Mouse (Mus musculus) embryo, embryonic 11.5 days (tissue): ENCODE measurements around the gene Pkig.
A peak's percentile ranks its signal among the peaks of the same experiment; 100 is the strongest.
"Not testable (repeated sequence)": the region's sequence is repeated elsewhere in the genome, so short reads cannot be mapped to it uniquely, and the experiment has no call there.

Source experiments
- DNase-seq: peaks from one replicate; pipeline ENCODE4 v3.0.0-alpha.2; 2012; ENCODE audit warnings: low read depth, low spot score

Gene Pkig

DNA sequence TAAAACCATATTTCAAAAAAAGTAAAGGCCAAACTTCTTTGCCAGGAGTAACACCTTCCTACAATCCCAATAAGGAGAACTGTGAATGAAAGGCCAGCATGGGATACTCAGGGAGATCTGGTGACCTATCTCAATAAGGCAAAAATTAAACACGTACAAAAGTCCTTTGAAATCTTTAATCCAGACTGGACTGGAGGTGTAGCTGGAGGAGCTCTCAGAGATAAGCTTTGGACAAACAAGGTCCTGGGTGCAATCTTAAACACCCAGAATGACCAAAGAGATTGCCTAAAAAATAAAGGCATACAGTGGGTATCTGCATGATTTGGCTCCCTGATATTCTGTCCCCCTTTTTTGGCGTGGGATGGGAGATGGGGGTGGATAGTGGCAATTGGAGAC, 14.6 kb upstream of the Pkig start:
- no peak for DNase-seq

- no peak for DNase-seq
These were observed 14.1 kb upstream of the Pkig start for GRCm38 (mm10) chr2:163644047-163644446.

GRCm38 (mm10) chr2:163644575-163645385, 13.4 kb upstream of the Pkig start, which contains the start of gene Serinc3:
Gene Serinc3, minus strand, starts transcription at chr2:163645131.
- DNase-seq: peak; percentile 98

- no peak for DNase-seq
These were observed 12.3 kb upstream of the Pkig start for GRCm38 (mm10) chr2:163645700-163646460.

GRCm38 (mm10) chr2:163646461-163647080, 11.6 kb upstream of the Pkig start:
- no peak for DNase-seq

GRCm38 (mm10) chr2:163655699-163656098, 2.5 kb upstream of the Pkig start:
- DNase-seq: not testable (repeated sequence)

DNA sequence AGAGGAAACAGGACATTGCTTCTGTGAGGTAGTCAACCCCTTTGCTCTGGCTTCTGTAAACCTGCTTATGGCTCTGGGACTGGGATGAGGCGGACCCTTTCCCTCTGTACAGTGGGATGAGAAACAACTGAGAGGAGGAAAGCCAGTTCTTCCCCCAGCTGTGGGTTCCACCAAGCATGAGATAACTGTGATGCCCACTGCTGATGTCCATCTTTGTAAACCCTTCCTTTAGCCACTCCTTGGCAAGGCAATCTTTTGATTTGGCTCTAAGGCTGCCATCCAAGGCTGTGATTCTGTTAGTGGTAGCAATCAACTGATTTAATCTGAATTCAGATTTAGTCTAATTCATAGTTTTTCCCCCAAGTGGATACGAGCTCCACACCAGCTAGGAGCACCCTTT, 700 bp upstream of the Pkig start:
- no peak for DNase-seq

- no peak for DNase-seq
These were observed 755 bp downstream of the Pkig start for GRCm38 (mm10) chr2:163658941-163659340.

DNA sequence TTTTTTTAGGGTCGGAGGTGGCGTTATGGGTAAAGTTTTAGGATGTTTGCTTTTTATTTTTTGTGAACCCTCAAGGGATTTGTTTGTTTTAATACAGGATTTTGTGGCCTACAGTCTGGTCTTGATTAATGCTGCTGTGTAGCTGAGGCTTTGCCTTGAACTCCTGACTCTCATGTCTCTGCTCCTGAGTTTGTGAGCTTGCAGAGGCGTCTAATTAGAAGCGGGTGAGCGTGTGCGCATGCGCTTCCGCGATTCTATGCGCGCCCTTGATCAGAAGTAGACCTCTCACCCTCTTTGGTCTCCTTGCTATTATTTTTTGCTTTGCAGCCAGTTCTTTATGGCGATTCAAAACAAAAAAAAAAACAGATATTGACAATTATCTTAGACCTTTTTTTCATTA, 1.2 kb downstream of the Pkig start:
- no peak for DNase-seq

DNA sequence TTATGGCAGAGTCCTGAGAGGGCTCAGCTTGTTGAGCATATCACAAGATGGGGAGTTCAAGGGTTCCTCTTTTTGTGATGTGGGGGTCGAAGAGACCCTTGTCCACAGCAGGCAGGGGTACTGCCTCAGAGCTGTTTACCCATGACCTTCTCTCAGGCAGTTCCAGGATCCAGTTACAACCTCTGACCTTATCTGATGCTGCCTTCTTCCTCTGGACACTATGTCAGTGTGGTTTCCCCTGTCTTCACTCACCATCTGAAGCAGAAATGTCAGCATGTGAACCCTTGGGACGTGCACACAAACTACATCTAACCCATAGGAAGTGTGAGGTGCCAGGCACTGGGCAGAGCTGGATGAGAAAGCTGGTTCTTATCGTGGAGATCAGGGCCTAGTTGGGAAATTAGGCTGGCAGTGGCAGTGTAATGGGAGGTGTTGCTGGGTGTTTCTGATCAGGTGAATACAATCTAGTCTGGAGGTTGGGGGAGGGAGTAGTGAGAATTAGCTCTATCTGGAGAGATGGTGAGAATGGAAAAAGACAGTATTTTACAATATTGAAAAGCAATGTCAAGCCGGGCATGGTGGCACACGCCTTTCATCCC, 2.0 kb downstream of the Pkig start:
- no peak for DNase-seq

DNA sequence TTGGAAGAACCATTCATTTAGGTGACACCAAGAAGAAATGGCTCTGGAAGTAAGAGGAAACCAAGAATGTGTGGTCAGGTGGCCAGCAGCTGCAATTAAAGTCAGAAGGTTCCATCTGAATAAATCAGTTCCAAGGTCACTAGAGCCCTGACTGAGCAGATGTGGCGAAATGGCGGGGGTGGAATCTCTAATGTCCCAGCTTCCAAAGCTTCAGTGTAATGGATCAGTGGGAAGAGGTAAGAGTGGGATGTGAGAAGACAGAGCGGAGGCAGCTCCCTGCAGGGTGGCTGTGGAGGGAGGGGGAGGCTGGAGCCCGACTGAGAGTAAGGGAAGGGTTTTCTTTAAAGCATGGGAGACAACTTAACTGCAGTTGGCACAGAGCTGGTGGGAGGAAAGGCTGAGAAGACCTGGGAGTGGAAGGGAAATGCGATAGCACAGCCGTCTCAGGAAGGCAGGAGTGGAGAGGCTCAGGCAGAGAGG, 3.2 kb downstream of the Pkig start:
- DNase-seq: no peak

GRCm38 (mm10) chr2:163662076-163662475, 3.9 kb downstream of the Pkig start:
- no peak for DNase-seq

DNA sequence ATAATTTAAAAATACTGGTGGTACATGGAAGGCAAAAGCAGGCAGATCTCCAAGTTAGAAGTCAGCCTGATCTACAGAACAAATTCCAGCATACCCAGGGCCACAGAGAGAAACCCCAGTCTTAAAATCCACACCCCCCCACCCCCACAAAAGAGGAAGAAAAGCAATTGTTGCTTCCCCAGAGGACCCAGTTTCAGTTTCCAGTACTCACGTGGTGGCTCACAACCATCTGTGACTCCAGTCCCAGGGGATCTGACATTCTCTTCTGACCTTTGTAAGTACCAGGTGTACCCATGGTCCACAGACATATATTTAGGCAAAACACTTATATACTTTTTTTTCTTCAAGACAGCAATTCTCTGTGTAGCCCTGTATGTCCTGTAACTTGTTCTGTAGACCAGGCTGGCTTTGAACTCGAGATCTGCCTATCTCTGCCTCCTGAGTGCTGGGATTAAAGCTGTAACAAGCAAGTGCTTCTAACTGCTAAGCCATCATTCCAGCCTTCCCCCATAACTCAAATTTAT, 4.6 kb downstream of the Pkig start:
- no peak for DNase-seq

DNA sequence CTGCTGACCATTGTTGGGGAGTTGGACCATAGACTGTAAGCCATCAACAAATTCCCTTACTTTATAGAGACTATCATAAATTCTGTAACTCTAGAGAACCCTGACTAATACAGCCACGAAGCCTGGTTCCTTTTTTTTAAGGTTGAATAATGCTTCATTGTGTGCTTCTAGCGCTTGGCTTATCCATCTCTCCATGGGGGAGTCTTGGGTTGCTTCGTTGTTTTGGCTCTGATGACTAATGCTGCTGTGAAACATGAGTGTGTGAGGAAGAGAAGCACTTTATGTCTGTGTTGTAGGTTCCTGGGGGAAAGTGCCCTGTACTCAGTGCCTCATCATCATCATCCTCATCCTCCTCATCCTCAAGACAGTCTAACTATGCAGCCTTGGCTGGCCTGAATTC, 5.7 kb downstream of the Pkig start:
- DNase-seq: no peak

DNA sequence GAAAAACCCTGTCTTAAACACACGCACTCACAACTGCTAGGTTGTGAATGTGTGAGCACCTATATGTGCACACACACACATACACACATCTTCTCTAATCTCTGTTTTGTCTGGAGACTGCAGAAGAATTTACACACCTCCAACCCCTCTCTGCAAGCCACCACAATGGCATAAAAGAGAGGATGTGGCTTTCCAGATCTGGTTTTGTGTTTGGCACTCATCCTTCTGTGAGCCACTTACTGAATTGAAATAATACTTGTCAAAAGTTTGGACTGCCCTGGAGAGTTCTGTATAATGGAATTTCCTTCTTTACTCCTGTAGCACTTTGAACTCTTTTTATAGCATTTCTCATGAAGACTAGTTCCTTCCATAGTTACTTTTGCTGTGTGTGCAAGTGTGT, 8.9 kb downstream of the Pkig start:
- no peak for DNase-seq

DNA sequence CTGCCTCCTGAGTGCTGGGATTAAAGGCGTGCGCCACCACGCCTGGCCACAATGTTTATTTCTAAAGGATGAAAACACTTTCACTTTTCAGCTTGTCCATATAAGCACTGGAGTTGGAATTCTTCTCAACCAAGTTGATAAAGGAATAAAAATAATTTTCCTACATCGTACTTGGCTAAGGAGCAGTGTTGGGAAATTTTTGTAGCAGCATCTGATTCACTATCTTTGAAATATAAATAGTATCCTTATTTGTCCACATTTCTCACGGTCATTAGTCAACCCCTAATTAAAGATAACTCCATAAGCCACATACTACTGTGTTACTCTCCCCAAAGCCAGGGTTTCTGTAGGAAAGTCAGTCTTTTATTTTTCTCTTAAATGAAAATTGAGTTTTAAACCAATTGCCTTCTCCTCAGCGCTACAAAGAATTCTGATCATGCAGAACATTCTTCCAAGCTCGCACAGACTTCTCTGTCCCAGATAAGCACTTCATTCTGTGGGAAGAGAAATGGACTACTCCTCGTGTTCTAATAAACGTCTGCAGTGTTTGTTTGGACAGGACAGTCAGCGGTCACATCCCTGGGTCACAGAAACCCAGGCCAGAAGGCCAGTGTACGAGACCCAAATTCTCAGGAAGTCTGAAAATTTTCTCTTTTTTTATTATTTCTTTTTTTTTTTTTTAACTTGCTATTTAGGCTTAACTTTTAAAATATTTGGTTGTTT, 12.8 kb downstream of the Pkig start:
- DNase-seq: no peak

DNA sequence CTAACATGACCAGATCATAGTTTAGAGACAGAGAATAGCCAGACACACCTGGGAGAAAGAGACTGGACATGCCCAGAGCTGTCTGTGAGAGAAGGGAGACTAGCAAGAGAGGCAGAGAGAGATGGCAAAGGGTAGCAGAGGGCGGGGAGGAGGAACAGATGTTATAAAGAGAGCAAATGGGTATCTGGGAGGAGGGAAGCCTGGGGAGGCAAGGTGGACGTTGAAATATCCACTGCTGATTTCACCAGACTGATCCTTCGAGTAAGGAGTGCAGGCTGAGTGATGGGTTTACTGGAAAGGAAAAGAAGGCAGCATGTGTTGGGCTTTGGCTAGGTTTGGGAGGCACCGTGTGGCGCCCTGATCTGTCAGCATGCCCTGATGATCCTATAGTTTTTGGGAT, 16.2 kb downstream of the Pkig start:
- no peak for DNase-seq

- no peak for DNase-seq
These were observed 17.0 kb downstream of the Pkig start for GRCm38 (mm10) chr2:163675144-163675619.

DNA sequence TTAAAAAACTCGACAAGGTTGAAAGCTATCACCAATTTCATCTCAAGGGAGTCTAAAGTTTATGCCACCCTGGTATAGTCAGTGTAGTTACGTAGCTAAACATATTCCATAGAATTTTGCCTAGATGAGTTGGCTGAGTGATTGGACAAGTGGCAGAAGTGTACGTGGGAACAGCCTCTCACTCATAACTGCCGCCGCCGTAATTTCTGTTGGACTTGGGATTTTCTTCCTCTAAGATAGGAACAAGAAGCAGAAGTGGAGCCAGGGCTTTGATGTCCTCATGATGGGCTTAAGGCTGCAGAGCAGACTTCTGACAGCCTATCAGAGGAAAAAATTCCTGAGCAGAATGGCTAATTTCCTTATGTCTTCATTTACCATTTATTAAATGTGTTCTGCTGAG, 17.5 kb downstream of the Pkig start:
- no peak for DNase-seq

DNA sequence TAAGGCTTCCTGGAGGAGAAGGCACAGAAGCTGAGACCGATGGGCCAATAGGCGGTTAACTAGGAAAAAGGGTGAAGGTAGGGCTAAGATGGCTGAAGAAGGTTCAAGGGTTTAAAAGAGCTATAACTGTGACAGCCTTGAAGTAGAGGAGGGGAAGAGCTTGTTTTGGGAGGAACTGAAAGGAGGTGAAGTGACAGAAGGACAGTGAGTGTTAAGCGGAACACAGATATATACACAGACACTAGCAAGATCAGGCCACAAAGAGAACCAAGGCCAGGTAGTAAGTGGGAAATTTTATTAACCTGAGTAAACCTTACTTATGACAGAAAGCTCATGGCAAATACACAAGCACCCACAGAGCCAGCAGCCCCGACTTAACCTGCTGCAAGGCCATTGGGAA, 18.1 kb downstream of the Pkig start:
- DNase-seq: no peak

DNA sequence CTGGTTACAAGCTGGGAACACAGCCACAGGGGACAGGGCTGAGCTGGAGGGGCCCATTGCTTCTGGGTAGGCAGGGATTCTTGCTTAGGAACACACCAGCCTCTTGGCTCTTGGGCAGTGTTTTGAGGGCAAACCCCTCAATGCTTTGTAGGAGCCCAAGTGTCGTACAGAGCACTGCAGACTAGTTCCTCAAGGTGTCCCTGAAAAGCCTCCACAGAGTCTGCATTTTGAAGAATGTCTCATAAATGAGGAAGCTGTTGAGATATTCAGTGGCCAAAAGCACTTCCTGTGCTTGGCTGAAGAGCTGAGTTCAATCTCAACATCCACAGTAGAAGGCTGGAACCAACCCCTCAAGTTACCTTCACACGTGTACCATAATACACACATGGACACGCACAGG, 18.6 kb downstream of the Pkig start:
- no peak for DNase-seq
